Mouse (Mus musculus): ENCODE data around the gene Igf2bp3. TPM values are rescaled to one million over a fixed set of nuclear protein-coding genes. Genes with fewer than 3 reads are reported as not detected.

The Igf2bp3 gene
- polyA plus RNA-seq, 1 experiment from 2014 or later, result 39.2 TPM

DNA sequence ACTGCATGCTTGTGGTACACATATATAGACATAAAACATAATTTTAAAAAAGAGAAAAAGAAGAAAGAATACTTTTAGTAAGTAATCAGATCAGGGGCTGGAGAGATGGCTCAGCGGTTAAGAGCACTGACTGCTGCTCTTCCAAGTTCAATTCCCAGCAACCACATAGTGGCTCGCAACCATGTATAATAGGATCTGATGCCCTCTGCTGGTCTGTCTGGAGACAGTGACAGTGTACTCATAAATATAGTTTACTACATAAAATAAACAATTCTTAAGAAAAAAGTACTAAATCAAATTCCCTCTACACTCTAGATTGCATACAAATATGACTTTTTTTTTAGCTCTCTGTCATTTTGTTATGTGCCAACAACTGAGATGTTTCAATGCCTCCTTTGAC lies 36.4 kb upstream of the Igf2bp3 start:
- Histone ChIP-seq H3K36me3 (ENCODE audit: control insufficient read depth, insufficient read depth, low read length) (peaks cover 37% of the 10 kb centered on the region), H3K4me3 (replicated peaks; ENCODE audit: low read depth, low read length) (no peak overlapping the region), H3K4me1 (ENCODE audit: control insufficient read depth, insufficient read depth, low read length) (no peaks in the 10 kb centered on the region), H3K9me3 (ENCODE audit: control insufficient read depth, low read length) (no peaks in the 10 kb centered on the region), H3K4me2 (ENCODE audit: low read length) (no peak overlapping the region), H3K27ac (replicated peaks; ENCODE audit: low read depth, low read length) (no peak overlapping the region), H3K9ac (replicated peaks; ENCODE audit: low read length) (no peak overlapping the region), H3K27me3 (ENCODE audit: control insufficient read depth, insufficient read depth, low read length) (no peaks in the 10 kb centered on the region)
- no peak for DNase-seq
- no peak for ATAC-seq (ENCODE audit: low FRiP score, low TSS enrichment)
- whole genome bisulfite sequencing, result 92% methylated on average over 2 of the region's 2 CpGs

GRCm38 (mm10) chr6:49247246-49247645 lies 32.5 kb upstream of the Igf2bp3 start:
- H3K4me2 ChIP-seq (ENCODE audit: low read length), result no peak overlapping the region
- 50% methylated on average over 2 of the region's 2 CpGs for WGBS
- ATAC-seq (ENCODE audit: low FRiP score, low TSS enrichment), result no peak
- H3K4me1 ChIP-seq (ENCODE audit: control insufficient read depth, insufficient read depth, low read length), result no peaks in the 10 kb centered on the region
- H3K9ac ChIP-seq (replicated peaks; ENCODE audit: low read length), result no peak overlapping the region
- peak; percentile 89 for DNase-seq
- H3K4me3 ChIP-seq (replicated peaks; ENCODE audit: low read depth, low read length), result no peak overlapping the region
- H3K9me3 ChIP-seq (ENCODE audit: control insufficient read depth, low read length), result no peaks in the 10 kb centered on the region
- no peaks in the 10 kb centered on the region for H3K27me3 ChIP-seq (ENCODE audit: control insufficient read depth, insufficient read depth, low read length)
- H3K27ac ChIP-seq (replicated peaks; ENCODE audit: low read depth, low read length), result no peak overlapping the region
- H3K36me3 ChIP-seq (ENCODE audit: control insufficient read depth, insufficient read depth, low read length), result peaks cover 65% of the 10 kb centered on the region

- ATAC-seq (ENCODE audit: low FRiP score, low TSS enrichment) (no peak), DNase-seq (no peak)
- 82% methylated on average over 1 of the region's 1 CpGs for WGBS
- H3K9me3 ChIP-seq (ENCODE audit: control insufficient read depth, low read length), result no peaks in the 10 kb centered on the region
- H3K27me3 ChIP-seq (ENCODE audit: control insufficient read depth, insufficient read depth, low read length), result no peaks in the 10 kb centered on the region
- no peak overlapping the region for H3K4me2 ChIP-seq (ENCODE audit: low read length)
- H3K4me1 ChIP-seq (ENCODE audit: control insufficient read depth, insufficient read depth, low read length), result no peaks in the 10 kb centered on the region
- no peak overlapping the region for H3K27ac ChIP-seq (replicated peaks; ENCODE audit: low read depth, low read length)
- peaks cover 37% of the 10 kb centered on the region for H3K36me3 ChIP-seq (ENCODE audit: control insufficient read depth, insufficient read depth, low read length)
- H3K4me3 ChIP-seq (replicated peaks; ENCODE audit: low read depth, low read length), result no peak overlapping the region
- no peak overlapping the region for H3K9ac ChIP-seq (replicated peaks; ENCODE audit: low read length)
Measured at GRCm38 (mm10) chr6:49242331-49242730, 27.6 kb upstream of the Igf2bp3 start.

- ATAC-seq (ENCODE audit: low FRiP score, low TSS enrichment) (no peak), DNase-seq (no peak)
- Histone ChIP-seq H3K4me1 (ENCODE audit: control insufficient read depth, insufficient read depth, low read length) (no peaks in the 10 kb centered on the region), H3K9me3 (ENCODE audit: control insufficient read depth, low read length) (no peaks in the 10 kb centered on the region), H3K9ac (replicated peaks; ENCODE audit: low read length) (no peak overlapping the region), H3K4me2 (ENCODE audit: low read length) (no peak overlapping the region), H3K36me3 (ENCODE audit: control insufficient read depth, insufficient read depth, low read length) (peaks cover 34% of the 10 kb centered on the region), H3K27ac (replicated peaks; ENCODE audit: low read depth, low read length) (no peak overlapping the region), H3K4me3 (replicated peaks; ENCODE audit: low read depth, low read length) (no peak overlapping the region), H3K27me3 (ENCODE audit: control insufficient read depth, insufficient read depth, low read length) (no peaks in the 10 kb centered on the region)
- WGBS, result 100% methylated on average over 1 of the region's 1 CpGs
Measured at GRCm38 (mm10) chr6:49241562-49241961, 26.8 kb upstream of the Igf2bp3 start.

- Histone ChIP-seq H3K27me3 (ENCODE audit: control insufficient read depth, insufficient read depth, low read length) (no peaks in the 10 kb centered on the region), H3K9ac (replicated peaks; ENCODE audit: low read length) (no peak overlapping the region), H3K4me1 (ENCODE audit: control insufficient read depth, insufficient read depth, low read length) (no peaks in the 10 kb centered on the region), H3K4me3 (replicated peaks; ENCODE audit: low read depth, low read length) (no peak overlapping the region), H3K9me3 (ENCODE audit: control insufficient read depth, low read length) (no peaks in the 10 kb centered on the region), H3K27ac (replicated peaks; ENCODE audit: low read depth, low read length) (no peak overlapping the region), H3K4me2 (ENCODE audit: low read length) (no peak overlapping the region), H3K36me3 (ENCODE audit: control insufficient read depth, insufficient read depth, low read length) (no peaks in the 10 kb centered on the region)
- DNase-seq (peak; percentile 92), ATAC-seq (ENCODE audit: low FRiP score, low TSS enrichment) (peak; percentile 94)
- 56% methylated on average over 9 of the region's 9 CpGs for WGBS
Measured at GRCm38 (mm10) chr6:49236331-49236730, 21.6 kb upstream of the Igf2bp3 start.

DNA sequence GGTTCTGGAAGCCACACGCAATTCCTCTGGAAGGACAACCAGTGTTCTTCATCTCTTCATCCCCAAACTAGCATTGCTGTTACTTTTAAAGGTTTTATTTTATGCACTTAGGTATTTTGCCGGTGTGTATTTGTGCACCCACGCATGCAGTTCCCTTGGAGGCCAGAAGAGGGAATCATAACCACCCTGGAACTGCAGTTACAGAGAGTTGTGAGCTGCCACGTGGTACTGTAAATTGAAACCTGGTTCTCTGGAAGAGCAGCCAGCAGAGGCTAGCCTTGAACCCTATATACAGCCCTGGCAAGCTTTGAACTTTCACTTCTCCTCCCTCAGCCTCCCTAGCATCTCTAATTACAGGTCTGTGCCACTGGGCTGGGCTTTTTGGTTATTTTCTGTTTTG lies 18.6 kb upstream of the Igf2bp3 start:
- Histone ChIP-seq H3K36me3 (ENCODE audit: control insufficient read depth, insufficient read depth, low read length) (no peaks in the 10 kb centered on the region), H3K4me3 (replicated peaks; ENCODE audit: low read depth, low read length) (no peak overlapping the region), H3K4me1 (ENCODE audit: control insufficient read depth, insufficient read depth, low read length) (no peaks in the 10 kb centered on the region), H3K9ac (replicated peaks; ENCODE audit: low read length) (no peak overlapping the region), H3K27me3 (ENCODE audit: control insufficient read depth, insufficient read depth, low read length) (no peaks in the 10 kb centered on the region), H3K9me3 (ENCODE audit: control insufficient read depth, low read length) (no peaks in the 10 kb centered on the region), H3K27ac (replicated peaks; ENCODE audit: low read depth, low read length) (no peak overlapping the region), H3K4me2 (ENCODE audit: low read length) (no peak overlapping the region)
- DNase-seq (no peak), ATAC-seq (ENCODE audit: low FRiP score, low TSS enrichment) (no peak)
- WGBS, result 60% methylated on average over 4 of the region's 4 CpGs

DNA sequence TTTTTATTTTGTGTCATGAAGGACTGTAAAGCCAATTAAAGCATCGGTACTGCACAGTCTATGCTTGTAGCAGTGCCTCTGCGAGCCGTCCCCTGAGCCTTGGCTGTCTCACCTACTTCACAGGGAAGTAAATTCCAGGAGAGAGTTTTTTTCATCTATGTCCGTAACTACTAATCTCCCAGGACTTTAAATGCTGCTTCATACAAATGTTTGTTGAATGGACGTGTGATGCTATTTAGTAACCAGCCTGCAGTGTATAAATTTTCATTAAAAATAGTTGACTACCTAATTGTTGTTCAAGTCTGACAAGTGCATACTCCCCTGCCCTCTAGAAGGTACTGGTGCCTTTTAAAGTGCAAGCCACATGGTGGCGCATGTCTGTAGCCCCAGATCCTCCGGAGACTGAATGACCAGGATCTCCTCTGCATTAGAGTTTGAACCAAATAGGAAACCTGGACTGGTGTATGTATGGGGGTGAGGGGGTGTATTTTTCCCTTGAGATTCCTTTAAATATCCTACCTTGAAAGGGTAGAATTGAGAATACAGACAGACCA lies 13.4 kb upstream of the Igf2bp3 start:
- 13% methylated on average over 7 of the region's 7 CpGs for WGBS
- ATAC-seq (ENCODE audit: low FRiP score, low TSS enrichment), result no peak

DNA sequence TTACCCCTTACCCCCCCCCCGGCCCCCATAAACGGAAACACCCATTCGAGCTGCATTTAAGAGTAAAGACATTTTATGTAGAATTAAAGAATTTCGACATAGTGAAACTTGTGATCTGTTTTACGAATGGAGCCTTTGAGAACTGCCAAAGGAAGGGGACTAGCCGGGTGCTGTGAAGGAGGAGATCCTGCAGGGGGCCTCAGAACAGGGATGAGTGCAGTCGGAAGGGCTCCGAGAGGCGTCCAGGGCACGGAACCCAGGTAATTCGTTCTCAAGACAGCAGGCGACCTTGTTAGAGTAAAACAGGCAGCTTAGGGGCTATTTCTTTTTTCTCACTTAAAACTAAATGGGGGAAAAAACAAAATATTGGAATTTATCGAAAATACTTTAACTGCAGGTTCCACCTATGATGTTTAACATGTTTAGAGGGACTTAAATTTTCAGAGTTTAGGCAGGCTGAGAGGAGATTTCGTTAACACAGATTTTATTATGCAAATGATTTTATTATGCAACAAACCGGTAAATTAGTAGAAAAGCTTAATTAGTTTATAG lies 12.5 kb upstream of the Igf2bp3 start:
- no peak for ATAC-seq (ENCODE audit: low FRiP score, low TSS enrichment)

More for the DNA sequence above, 13.4 kb upstream of the Igf2bp3 start:
- no peaks in the 10 kb centered on the region for H3K36me3 ChIP-seq (ENCODE audit: control insufficient read depth, insufficient read depth, low read length)
- H3K4me3 ChIP-seq (replicated peaks; ENCODE audit: low read depth, low read length), result no peak overlapping the region
- no peak overlapping the region for H3K27ac ChIP-seq (replicated peaks; ENCODE audit: low read depth, low read length)
- H3K9ac ChIP-seq (replicated peaks; ENCODE audit: low read length), result no peak overlapping the region
- H3K27me3 ChIP-seq (ENCODE audit: control insufficient read depth, insufficient read depth, low read length), result no peaks in the 10 kb centered on the region
- DNase-seq, result peak; percentile 75
- no peaks in the 10 kb centered on the region for H3K4me1 ChIP-seq (ENCODE audit: control insufficient read depth, insufficient read depth, low read length)
- no peak overlapping the region for H3K4me2 ChIP-seq (ENCODE audit: low read length)
- H3K9me3 ChIP-seq (ENCODE audit: control insufficient read depth, low read length), result no peaks in the 10 kb centered on the region

GRCm38 (mm10) chr6:49225728-49226123 lies 11.0 kb upstream of the Igf2bp3 start:
- Histone ChIP-seq H3K4me3 (replicated peaks; ENCODE audit: low read depth, low read length) (no peak overlapping the region), H3K27me3 (ENCODE audit: control insufficient read depth, insufficient read depth, low read length) (no peaks in the 10 kb centered on the region), H3K9ac (replicated peaks; ENCODE audit: low read length) (no peak overlapping the region), H3K4me1 (ENCODE audit: control insufficient read depth, insufficient read depth, low read length) (no peaks in the 10 kb centered on the region), H3K27ac (replicated peaks; ENCODE audit: low read depth, low read length) (no peak overlapping the region), H3K4me2 (ENCODE audit: low read length) (no peak overlapping the region), H3K9me3 (ENCODE audit: control insufficient read depth, low read length) (no peaks in the 10 kb centered on the region), H3K36me3 (ENCODE audit: control insufficient read depth, insufficient read depth, low read length) (no peaks in the 10 kb centered on the region)
- no peak for ATAC-seq (ENCODE audit: low FRiP score, low TSS enrichment)
- no peak for DNase-seq
- 92% methylated on average over 3 of the region's 3 CpGs for WGBS

More for the DNA sequence above, 12.5 kb upstream of the Igf2bp3 start:
- H3K4me1 ChIP-seq (ENCODE audit: control insufficient read depth, insufficient read depth, low read length), result no peaks in the 10 kb centered on the region
- no peak overlapping the region for H3K9ac ChIP-seq (replicated peaks; ENCODE audit: low read length)
- 8% methylated on average over 15 of the region's 15 CpGs for WGBS
- peak; percentile 79 for DNase-seq
- H3K4me2 ChIP-seq (ENCODE audit: low read length), result no peak overlapping the region
- no peak overlapping the region for H3K4me3 ChIP-seq (replicated peaks; ENCODE audit: low read depth, low read length)
- no peaks in the 10 kb centered on the region for H3K36me3 ChIP-seq (ENCODE audit: control insufficient read depth, insufficient read depth, low read length)
- H3K9me3 ChIP-seq (ENCODE audit: control insufficient read depth, low read length), result no peaks in the 10 kb centered on the region
- no peaks in the 10 kb centered on the region for H3K27me3 ChIP-seq (ENCODE audit: control insufficient read depth, insufficient read depth, low read length)
- H3K27ac ChIP-seq (replicated peaks; ENCODE audit: low read depth, low read length), result no peak overlapping the region
